Mouse (Mus musculus): ENCODE measurements at regions not wholly inside any gene's neighbourhood (a gene's known extent, or its start where the extent isn't known, plus 50 kb on each side); places are given as distances from the start of the nearest gene placed in this dataset.

DNA sequence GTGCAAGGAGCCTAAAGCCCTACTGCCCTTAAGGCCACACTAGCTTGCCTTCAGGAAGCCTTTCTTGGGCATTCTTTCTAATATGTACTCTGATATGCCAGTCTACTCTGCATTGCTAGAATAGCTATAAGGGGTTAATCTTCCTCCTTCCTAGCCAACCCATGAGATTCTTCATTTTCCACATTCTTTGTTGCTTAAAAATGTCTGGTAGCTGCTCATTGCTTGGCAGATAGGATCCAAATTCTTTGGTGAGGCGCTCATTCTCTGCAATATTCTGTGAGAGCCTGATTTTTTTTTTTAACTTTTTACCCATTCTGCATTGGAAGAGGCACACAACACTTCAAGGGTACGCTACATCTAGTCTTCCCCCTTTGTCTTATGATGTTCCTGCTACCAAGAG, 127.7 kb upstream of the Rnd3 start:
- no peak for TF ChIP-seq CTCF (IDR thresholded peaks at IDR 0.05; ENCODE audit: control insufficient read depth, insufficient read depth, insufficient replicate concordance, low read depth, low read length)
- no peak for TF ChIP-seq POLR2A (IDR thresholded peaks at IDR 0.05; ENCODE audit: control insufficient read depth, low read depth, low read length)
